Mouse (Mus musculus) cerebellum, postnatal 36 days (tissue): Measurements from ENCODE around the gene AA467197.
A peak's percentile ranks its signal among the peaks of the same experiment; 100 is the strongest.

Experiments
- DNase-seq, 2 experiments: peaks; one replicate each; pipeline ENCODE4 v3.0.0; 2021 to 2022; ENCODE audit warnings: mixed read lengths in 2 of 2

AA467197 gene

GRCm38 (mm10) chr2:122636686-122637085 is at the start of gene AA467197:
Gene AA467197, plus strand, starts transcription at chr2:122636986.
- no peak for DNase-seq

- no peak for DNase-seq
These were observed 48.8 kb upstream of the AA467197 start for GRCm38 (mm10) chr2:122587861-122588519.

GRCm38 (mm10) chr2:122590351-122590750 is 46.4 kb upstream of the AA467197 start:
- DNase-seq = no peak

- DNase-seq = no peak
These were observed 45.6 kb upstream of the AA467197 start for GRCm38 (mm10) chr2:122591213-122591612.

GRCm38 (mm10) chr2:122595461-122595860 is 41.3 kb upstream of the AA467197 start:
- DNase-seq = no peak

GRCm38 (mm10) chr2:122599736-122600135 is 37.0 kb upstream of the AA467197 start:
- DNase-seq = peak; percentile 58 to 62

- no peak for DNase-seq
These were observed 35.4 kb upstream of the AA467197 start for GRCm38 (mm10) chr2:122601354-122601753.

- DNase-seq = no peak
These were observed 31.0 kb upstream of the AA467197 start for GRCm38 (mm10) chr2:122605829-122606228.

- no peak for DNase-seq
These were observed 28.0 kb upstream of the AA467197 start for GRCm38 (mm10) chr2:122608820-122609219.

- peak; percentile 80 to 84 for DNase-seq
These were observed 25.8 kb upstream of the AA467197 start, which contains the start of gene Gatm for GRCm38 (mm10) chr2:122610746-122611653. Gene Gatm, minus strand, starts transcription at chr2:122611303.

GRCm38 (mm10) chr2:122611654-122611973 is 25.2 kb upstream of the AA467197 start:
- no peak for DNase-seq

- no peak for DNase-seq
These were observed 20.5 kb upstream of the AA467197 start for GRCm38 (mm10) chr2:122616237-122616636.

- no peak for DNase-seq
These were observed 19.0 kb upstream of the AA467197 start for GRCm38 (mm10) chr2:122617792-122618191.

- no peak for DNase-seq
These were observed 18.1 kb upstream of the AA467197 start for GRCm38 (mm10) chr2:122618719-122619118.

GRCm38 (mm10) chr2:122621337-122622110 is 15.3 kb upstream of the AA467197 start:
- DNase-seq = no peak

GRCm38 (mm10) chr2:122625930-122626329 is 10.9 kb upstream of the AA467197 start:
- no peak for DNase-seq

GRCm38 (mm10) chr2:122628976-122629375 is 7.8 kb upstream of the AA467197 start:
- DNase-seq = peak; percentile 79 to 88

GRCm38 (mm10) chr2:122629871-122630270 is 6.9 kb upstream of the AA467197 start:
- peak in 1 of 2 experiments; percentile 18 for DNase-seq

- DNase-seq = peak; percentile 87 to 90
These were observed 6.1 kb upstream of the AA467197 start for GRCm38 (mm10) chr2:122630465-122631225.

- peak; percentile 29 to 35 for DNase-seq
These were observed 5.5 kb upstream of the AA467197 start for GRCm38 (mm10) chr2:122631226-122631801.

- peak; percentile 79 to 82 for DNase-seq
These were observed 776 bp downstream of the AA467197 start for GRCm38 (mm10) chr2:122637526-122637997.

GRCm38 (mm10) chr2:122638029-122638428 is 1.2 kb downstream of the AA467197 start:
- DNase-seq = no peak
